Mouse (Mus musculus) heart, embryonic 15.5 days (tissue): ENCODE data around the gene Ctnna3. TPM values are rescaled to one million over a fixed set of nuclear protein-coding genes. Genes with fewer than 3 reads are reported as not detected.

Source experiments
- ATAC-seq: fragments of 200-750 bp; cut with Nextera tagmentation; replicated peaks from 2 replicates; pipeline ENCODE4 v1.8.0; 2017; ENCODE audit warnings: low read depth, moderate TSS enrichment; ENCODE audit not compliant: insufficient number of reproducible peaks, insufficient read depth, low FRiP score
- H3K27ac ChIP-seq: fragments of 300-500 bp; sonication (generic); 2 replicates; pipeline ENCODE4 v1.5.1; 2015; ENCODE audit warnings: mild to moderate bottlenecking, inconsistent platforms
- H3K27me3 ChIP-seq: fragments of 300-500 bp; sonication (generic); 2 replicates; pipeline ENCODE4 v1.6.1; 2015; ENCODE audit warnings: inconsistent platforms
- H3K36me3 ChIP-seq: fragments of 300-500 bp; sonication (generic); 2 replicates; pipeline ENCODE4 v1.6.1; 2015; ENCODE audit warnings: mild to moderate bottlenecking, inconsistent platforms
- H3K4me1 ChIP-seq: fragments of 300-500 bp; sonication (generic); replicated peaks from 2 replicates; pipeline ENCODE4 v1.6.1; 2015; ENCODE audit warnings: inconsistent platforms
- H3K4me2 ChIP-seq: fragments of 300-500 bp; sonication (generic); 2 replicates; pipeline ENCODE4 v1.6.1; 2015; ENCODE audit warnings: inconsistent platforms, mild to moderate bottlenecking, moderate library complexity
- H3K4me3 ChIP-seq: fragments of 300-500 bp; sonication (generic); 2 replicates; pipeline ENCODE4 v1.5.1; 2015; ENCODE audit warnings: mild to moderate bottlenecking, inconsistent platforms
- H3K9ac ChIP-seq: fragments of 300-500 bp; sonication (generic); 2 replicates; pipeline ENCODE4 v1.6.1; 2015; ENCODE audit warnings: mild to moderate bottlenecking, inconsistent platforms
- H3K9me3 ChIP-seq: fragments of 300-500 bp; sonication (generic); replicated peaks from 2 replicates; pipeline ENCODE4 v1.6.1; 2016; ENCODE audit warnings: inconsistent platforms
- WGBS: fragments of 180-500 bp; shearing (Covaris S2); methylation state at CpG from one replicate; pipeline ENCODE4 v1.1.7; 2015; ENCODE audit warnings: mixed read lengths; 5-methylcytosine and 5-hydroxymethylcytosine counted together
- polyA plus RNA-seq: library from polyadenylated mRNA; unstranded; fragments of >200 nt; fragmentation: Nextera tagmentation; extraction: Ambion mirVana; gene quantifications from 2 replicates; pipeline ENCODE4 v1.2.1, GENCODE M21; 2015

The Ctnna3 gene
- polyA plus RNA-seq, 1 experiment from 2014 or later, result 27.8 TPM

DNA sequence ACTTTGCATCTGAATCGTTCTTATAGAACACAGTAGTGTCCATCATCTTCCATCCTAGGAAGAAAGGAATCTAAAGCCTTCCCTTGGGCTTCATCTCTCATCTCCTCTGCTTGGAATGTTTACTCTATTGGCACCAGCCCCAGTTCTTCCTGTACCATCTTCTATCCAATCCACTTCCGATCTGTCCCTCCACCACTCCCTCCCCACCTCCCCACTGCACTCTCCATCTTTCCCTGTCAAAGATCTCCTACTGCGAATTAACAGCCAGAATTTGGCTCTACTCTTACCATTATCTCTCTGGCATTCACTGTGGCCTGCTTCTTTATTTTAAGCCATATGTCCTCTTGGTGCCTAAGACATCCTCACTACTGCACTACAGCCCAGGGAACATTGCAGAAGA, 688.9 kb downstream of the Ctnna3 start:
- no peak overlapping the region for H3K9ac ChIP-seq
- no peaks in the 10 kb centered on the region for H3K4me1 ChIP-seq
- no peaks in the 10 kb centered on the region for H3K36me3 ChIP-seq
- H3K4me3 ChIP-seq, result no peak overlapping the region
- H3K9me3 ChIP-seq, result no peaks in the 10 kb centered on the region
- H3K27ac ChIP-seq, result no peak overlapping the region
- WGBS, result 71% methylated on average over 3 of the region's 3 CpGs
- H3K4me2 ChIP-seq, result no peak overlapping the region
- H3K27me3 ChIP-seq, result no peaks in the 10 kb centered on the region
- ATAC-seq, result no peak

DNA sequence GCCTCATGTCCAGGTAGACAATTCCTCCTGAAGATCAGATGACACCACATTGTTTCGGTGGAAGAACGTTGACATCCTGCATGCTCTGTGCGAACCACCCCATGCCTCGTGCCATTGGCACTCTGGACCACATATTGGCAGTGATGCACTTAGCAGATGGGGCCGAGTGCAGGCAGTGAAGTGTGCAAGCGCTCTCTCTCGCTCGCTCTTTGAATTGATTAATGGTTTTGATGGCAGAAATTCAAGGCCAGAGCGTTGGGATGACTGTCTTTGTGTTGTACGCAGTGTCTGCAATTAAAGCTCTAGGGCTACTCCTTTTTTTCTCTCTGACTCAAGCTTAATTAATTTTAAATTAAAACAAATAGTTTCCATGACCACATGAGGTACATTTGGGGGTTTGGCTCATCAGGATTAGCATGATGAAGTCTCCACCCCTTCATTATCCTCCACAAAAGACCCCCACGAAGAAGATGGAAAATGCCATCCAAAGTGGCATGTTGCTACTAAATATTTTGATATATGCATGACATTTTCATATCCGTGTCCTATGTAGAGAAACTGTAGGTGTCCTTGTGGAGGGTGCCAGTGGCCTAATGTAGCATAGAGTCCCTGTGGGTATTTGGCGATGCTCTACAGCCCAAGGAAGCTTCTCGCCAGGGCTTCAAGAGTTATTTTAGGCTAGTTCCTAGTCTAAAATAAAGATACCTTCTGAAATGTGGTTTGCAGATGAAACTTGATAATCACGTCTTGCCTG, 700.7 kb downstream of the Ctnna3 start:
- WGBS, result 86% methylated on average over 15 of the region's 15 CpGs
- no peak overlapping the region for H3K4me3 ChIP-seq
- no peak for ATAC-seq
- H3K4me1 ChIP-seq, result no peaks in the 10 kb centered on the region
- no peaks in the 10 kb centered on the region for H3K27me3 ChIP-seq
- no peak overlapping the region for H3K27ac ChIP-seq
- H3K4me2 ChIP-seq, result no peak overlapping the region
- no peaks in the 10 kb centered on the region for H3K9me3 ChIP-seq
- H3K36me3 ChIP-seq, result no peaks in the 10 kb centered on the region
- H3K9ac ChIP-seq, result no peak overlapping the region

DNA sequence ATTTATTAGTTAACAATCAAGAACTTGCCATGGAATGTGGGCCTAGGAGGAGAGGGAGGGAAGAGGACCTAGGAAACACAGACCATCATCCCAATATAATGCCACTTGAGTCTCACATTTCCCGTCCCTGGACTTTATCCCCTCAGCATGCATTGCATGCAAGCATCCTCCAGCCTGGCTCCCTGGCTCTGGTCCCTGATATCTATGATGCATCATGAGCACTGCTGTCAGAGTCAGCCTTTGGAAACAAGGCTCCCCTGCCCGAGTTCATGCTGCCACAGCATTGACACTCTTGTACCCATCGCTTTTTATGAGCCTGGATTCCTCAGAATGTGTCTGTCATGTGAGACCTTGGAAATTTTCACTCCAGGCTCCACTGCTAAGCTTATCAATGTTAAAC, 703.6 kb downstream of the Ctnna3 start:
- H3K27me3 ChIP-seq, result no peaks in the 10 kb centered on the region
- H3K36me3 ChIP-seq, result no peaks in the 10 kb centered on the region
- WGBS, result 62% methylated on average over 3 of the region's 3 CpGs
- H3K4me2 ChIP-seq, result no peak overlapping the region
- H3K27ac ChIP-seq, result no peak overlapping the region
- H3K9me3 ChIP-seq, result no peaks in the 10 kb centered on the region
- H3K4me1 ChIP-seq, result no peaks in the 10 kb centered on the region; the same call in 1 of the 2 replicates
- H3K4me3 ChIP-seq, result no peak overlapping the region
- no peak overlapping the region for H3K9ac ChIP-seq
- ATAC-seq, result no peak

DNA sequence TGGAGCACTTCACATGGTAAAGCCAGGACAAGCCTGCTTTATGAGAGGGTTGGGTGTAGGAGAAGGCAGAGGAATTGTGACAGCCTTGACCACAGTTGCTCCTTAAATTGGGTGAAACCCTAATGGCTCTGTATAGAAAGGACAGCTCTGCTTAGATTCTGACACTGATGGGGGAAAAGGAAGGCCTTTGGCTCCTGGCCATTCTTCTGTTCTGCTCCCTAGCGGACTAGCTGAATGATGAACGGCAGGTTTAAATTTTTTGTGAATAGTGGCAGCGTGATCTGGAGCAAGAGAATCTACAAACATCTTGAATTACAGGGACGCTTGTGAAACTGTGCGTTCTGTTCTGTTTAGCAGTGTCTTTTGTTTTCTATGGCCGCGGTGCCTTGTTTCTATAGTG, 705.6 kb downstream of the Ctnna3 start:
- Histone ChIP-seq H3K27me3 (no peaks in the 10 kb centered on the region), H3K36me3 (no peaks in the 10 kb centered on the region), H3K4me1 (no peaks in the 10 kb centered on the region; the same call in 1 of the 2 replicates), H3K9ac (no peak overlapping the region), H3K4me3 (no peak overlapping the region), H3K9me3 (no peaks in the 10 kb centered on the region), H3K27ac (no peak overlapping the region), H3K4me2 (no peak overlapping the region)
- WGBS, result 79% methylated on average over 7 of the region's 7 CpGs
- ATAC-seq, result no peak

DNA sequence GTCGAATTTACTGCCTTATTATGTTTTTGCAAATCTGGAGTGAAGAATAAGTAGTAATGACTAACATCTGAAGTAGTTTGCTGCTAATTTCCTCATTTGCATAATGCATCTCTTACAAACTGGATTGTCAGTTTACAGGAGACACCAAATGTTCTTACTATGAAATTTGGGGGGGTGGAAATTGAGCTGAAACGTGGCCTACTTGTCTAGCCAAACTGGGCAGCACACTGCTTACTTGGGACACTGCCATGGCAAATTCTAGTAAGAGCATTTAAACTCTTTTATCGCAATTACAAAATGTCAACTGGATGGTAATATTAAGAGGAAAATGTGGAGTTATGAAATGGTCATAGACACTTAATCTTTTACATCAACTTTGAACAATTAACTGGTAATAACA, 716.6 kb downstream of the Ctnna3 start:
- no peaks in the 10 kb centered on the region for H3K9me3 ChIP-seq
- no peaks in the 10 kb centered on the region for H3K36me3 ChIP-seq
- H3K27ac ChIP-seq, result no peak overlapping the region
- no peak for ATAC-seq
- no peak overlapping the region for H3K9ac ChIP-seq
- 79% methylated on average over 3 of the region's 3 CpGs for WGBS
- H3K4me1 ChIP-seq, result no peaks in the 10 kb centered on the region
- no peaks in the 10 kb centered on the region for H3K27me3 ChIP-seq
- no peak overlapping the region for H3K4me3 ChIP-seq
- no peak overlapping the region for H3K4me2 ChIP-seq

DNA sequence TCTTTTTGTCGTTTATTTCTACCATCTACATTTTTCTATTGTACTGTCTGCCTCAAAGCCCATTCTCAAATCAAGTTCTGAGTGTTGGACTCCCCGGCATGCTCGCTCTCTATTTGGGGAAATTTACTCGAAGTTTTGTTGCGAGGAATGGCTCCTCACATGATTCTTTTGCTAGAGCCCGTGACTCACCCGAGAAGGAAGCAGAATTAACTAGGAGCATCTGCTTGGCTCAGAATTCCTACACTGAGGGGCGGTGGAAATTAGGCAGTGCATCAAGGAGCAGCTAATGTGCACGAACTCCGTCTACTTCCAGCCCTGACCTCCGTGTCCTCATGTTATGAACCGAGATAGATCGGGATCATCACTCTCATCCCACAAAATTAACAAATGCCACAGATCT, 751.8 kb downstream of the Ctnna3 start:
- Histone ChIP-seq H3K36me3 (no peaks in the 10 kb centered on the region), H3K4me2 (no peak overlapping the region), H3K4me3 (no peak overlapping the region), H3K9ac (no peak overlapping the region), H3K9me3 (no peaks in the 10 kb centered on the region), H3K27ac (no peak overlapping the region), H3K27me3 (no peaks in the 10 kb centered on the region), H3K4me1 (no peaks in the 10 kb centered on the region)
- ATAC-seq, result no peak
- WGBS, result 88% methylated on average over 13 of the region's 13 CpGs

DNA sequence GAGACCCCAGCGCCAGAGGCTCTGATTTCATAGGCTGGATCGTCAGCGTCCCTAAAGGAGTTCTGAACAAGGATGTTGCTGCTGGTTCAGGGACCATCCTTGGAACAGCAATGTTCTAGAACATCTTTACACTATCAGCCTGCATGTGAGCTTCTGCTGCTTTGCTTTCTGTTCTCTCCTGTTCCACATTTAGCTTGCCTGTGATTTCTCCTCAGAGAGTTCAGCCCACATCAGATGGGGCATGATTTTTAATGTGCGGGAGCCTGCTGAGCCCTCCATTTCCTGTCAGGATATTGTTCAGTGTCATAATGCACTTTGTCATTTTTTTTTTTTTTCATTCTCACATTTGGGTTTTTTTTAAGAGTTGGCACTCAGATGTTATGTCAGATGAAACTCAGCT, 752.8 kb downstream of the Ctnna3 start:
- H3K4me2 ChIP-seq, result no peak overlapping the region
- H3K9ac ChIP-seq, result no peak overlapping the region
- H3K36me3 ChIP-seq, result no peaks in the 10 kb centered on the region
- no peak overlapping the region for H3K4me3 ChIP-seq
- no peaks in the 10 kb centered on the region for H3K4me1 ChIP-seq
- H3K27ac ChIP-seq, result no peak overlapping the region
- no peaks in the 10 kb centered on the region for H3K9me3 ChIP-seq
- WGBS, result 85% methylated on average over 4 of the region's 4 CpGs
- no peak for ATAC-seq
- H3K27me3 ChIP-seq, result no peaks in the 10 kb centered on the region

DNA sequence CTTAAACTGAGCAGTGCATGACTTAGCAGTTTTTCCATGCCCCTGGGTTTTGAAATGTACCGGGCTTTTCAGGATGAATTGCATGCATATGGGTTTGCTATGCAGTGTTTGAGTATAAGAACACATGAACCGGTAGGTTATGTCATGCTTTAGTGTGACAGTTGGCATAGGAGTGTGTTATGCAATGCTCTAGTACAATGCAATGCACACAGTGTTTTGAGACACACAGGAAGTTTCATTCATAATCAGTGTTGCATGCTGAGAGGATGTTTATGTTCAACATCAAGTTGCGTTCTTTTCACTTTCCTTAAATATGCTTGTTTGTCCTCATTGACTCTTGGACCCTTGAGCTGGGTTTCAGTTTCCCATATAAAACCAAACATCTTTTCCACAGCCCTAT, 758.1 kb downstream of the Ctnna3 start:
- Histone ChIP-seq H3K9ac (no peak overlapping the region), H3K9me3 (no peaks in the 10 kb centered on the region), H3K4me2 (no peak overlapping the region), H3K27me3 (no peaks in the 10 kb centered on the region), H3K4me3 (no peak overlapping the region), H3K4me1 (no peaks in the 10 kb centered on the region), H3K36me3 (no peaks in the 10 kb centered on the region), H3K27ac (no peak overlapping the region)
- WGBS, result 84% methylated on average over 3 of the region's 3 CpGs
- no peak for ATAC-seq

DNA sequence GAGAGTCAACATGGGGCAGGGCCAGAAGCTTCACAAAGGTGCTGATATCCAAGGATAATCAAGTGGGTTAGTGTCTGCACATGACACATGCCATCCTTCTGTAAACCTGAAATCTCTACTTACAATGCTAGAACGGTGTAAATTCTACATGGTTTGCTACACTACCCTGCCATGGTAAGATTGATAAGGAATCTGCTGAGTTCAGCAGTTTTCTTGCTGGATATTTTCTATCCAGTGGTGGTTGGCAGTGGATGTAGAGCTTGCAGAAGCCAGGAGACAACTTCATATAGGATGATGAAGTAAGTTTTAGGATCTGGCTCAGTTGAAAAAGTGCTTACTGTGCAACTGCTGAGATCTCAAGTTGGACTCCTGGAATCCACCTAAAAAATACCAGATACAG, 767.7 kb downstream of the Ctnna3 start:
- WGBS, result 81% methylated on average over 1 of the region's 1 CpGs
- ATAC-seq, result no peak
- Histone ChIP-seq H3K4me1 (no peaks in the 10 kb centered on the region), H3K9me3 (no peaks in the 10 kb centered on the region), H3K36me3 (no peaks in the 10 kb centered on the region), H3K4me2 (no peak overlapping the region), H3K27me3 (no peaks in the 10 kb centered on the region), H3K27ac (no peak overlapping the region), H3K9ac (no peak overlapping the region), H3K4me3 (no peak overlapping the region)

DNA sequence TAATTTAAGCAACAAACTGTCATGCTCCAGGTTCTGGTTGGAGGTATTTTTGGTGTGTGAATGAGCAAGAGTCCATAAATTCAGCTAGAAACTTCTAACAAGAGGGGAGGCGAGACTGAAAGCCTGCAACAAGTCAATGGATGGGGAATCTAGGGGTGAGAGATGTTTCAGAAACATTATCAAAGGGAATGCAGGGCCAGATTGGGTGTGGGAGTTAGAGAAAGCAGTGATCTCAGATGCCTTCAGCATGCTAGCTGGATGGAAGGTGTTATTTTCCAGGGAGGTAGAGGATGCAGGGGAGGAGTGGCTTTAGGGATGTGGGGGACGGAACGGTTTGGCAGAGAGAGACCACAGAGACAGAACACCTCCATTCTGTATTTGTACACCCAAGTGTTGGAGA, 785.7 kb downstream of the Ctnna3 start:
- Histone ChIP-seq H3K9ac (no peak overlapping the region), H3K27me3 (no peaks in the 10 kb centered on the region), H3K9me3 (no peaks in the 10 kb centered on the region), H3K36me3 (no peaks in the 10 kb centered on the region), H3K4me3 (no peak overlapping the region), H3K4me2 (no peak overlapping the region), H3K27ac (no peak overlapping the region), H3K4me1 (no peaks in the 10 kb centered on the region)
- 76% methylated on average over 3 of the region's 3 CpGs for WGBS
- ATAC-seq, result no peak

DNA sequence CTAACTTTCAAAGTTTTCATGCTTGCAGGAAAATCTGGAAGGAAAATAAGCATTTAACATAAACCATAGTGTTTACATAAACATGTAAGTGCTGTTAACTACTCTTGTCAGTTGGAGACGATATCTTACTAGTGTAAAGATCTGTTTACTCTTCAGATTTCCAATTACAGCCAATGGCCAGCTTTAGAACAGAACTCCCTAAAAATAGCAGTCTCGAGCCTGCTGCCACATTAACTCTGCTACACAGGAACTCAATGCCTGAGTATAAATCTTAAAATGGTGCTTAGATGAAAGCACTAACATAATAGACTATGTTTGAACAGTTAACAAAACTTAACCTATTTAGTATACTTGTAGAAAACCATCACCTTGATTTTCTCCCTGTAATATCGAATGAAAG, 793.1 kb downstream of the Ctnna3 start:
- 20% methylated on average over 3 of the region's 3 CpGs for WGBS
- no peaks in the 10 kb centered on the region for H3K9me3 ChIP-seq
- H3K27me3 ChIP-seq, result no peaks in the 10 kb centered on the region
- no peak overlapping the region for H3K9ac ChIP-seq
- H3K27ac ChIP-seq, result peak overlapping the region; percentile 56; the same call in 1 of the 2 replicates
- H3K4me3 ChIP-seq, result no peak overlapping the region
- H3K4me2 ChIP-seq, result 0 out of 2 replicates have a peak overlapping the region, but pooled peaks have one; percentile 13
- peaks cover 6% of the 10 kb centered on the region for H3K4me1 ChIP-seq
- H3K36me3 ChIP-seq, result no peaks in the 10 kb centered on the region
- no peak for ATAC-seq

DNA sequence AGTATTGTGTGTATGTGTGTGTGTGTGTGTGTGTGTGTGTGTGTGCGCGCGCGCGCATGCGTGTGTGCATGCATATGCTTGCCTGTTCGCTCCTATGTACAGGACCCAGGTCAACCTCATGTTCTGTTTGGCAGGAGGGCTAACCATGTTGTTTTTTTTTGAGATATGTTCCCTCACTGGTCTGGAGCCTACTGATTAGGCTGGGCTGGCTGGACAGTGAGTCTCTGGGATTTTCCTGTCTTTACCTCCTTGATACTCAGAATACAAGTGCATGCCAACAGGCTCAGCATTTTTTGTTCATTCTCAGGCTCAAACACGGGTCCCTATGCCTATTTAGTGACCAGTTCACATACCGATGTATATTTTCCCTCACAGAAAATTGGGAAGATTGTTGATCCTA, 794.1 kb downstream of the Ctnna3 start:
- Histone ChIP-seq H3K9me3 (no peaks in the 10 kb centered on the region), H3K4me3 (no peak overlapping the region), H3K36me3 (no peaks in the 10 kb centered on the region), H3K27me3 (no peaks in the 10 kb centered on the region), H3K27ac (no peak overlapping the region), H3K9ac (no peak overlapping the region), H3K4me2 (no peak overlapping the region), H3K4me1 (peaks cover 6% of the 10 kb centered on the region)
- ATAC-seq, result no peak
- 83% methylated on average over 9 of the region's 9 CpGs for WGBS
